Mouse (Mus musculus) heart, embryonic 11.5 days (tissue): Measurements from ENCODE around the gene Efna3. TPM values are rescaled to one million over a fixed set of nuclear protein-coding genes. Genes with fewer than 3 reads are reported as not detected.

Experiments
- ATAC-seq: fragments of 200-750 bp; cut with Nextera tagmentation; replicated peaks from 2 replicates; pipeline ENCODE4 v1.8.0; 2017; ENCODE audit warnings: moderate library complexity; ENCODE audit not compliant: insufficient number of reproducible peaks, low FRiP score, low TSS enrichment
- H3K27ac ChIP-seq: fragments of 300-500 bp; sonication (generic); 2 replicates; pipeline ENCODE4 v1.5.1; 2014; ENCODE audit warnings: mild to moderate bottlenecking, low read depth, low read length
- H3K27me3 ChIP-seq: fragments of 300-500 bp; sonication (generic); 2 replicates; pipeline ENCODE4 v1.6.1; 2014; ENCODE audit warnings: mild to moderate bottlenecking, low read length, mixed read lengths; ENCODE audit not compliant: control insufficient read depth, insufficient read depth
- H3K36me3 ChIP-seq: fragments of 300-500 bp; sonication (generic); 2 replicates; pipeline ENCODE4 v1.6.1; 2014; ENCODE audit warnings: mild to moderate bottlenecking, low read length, moderate library complexity, mixed read lengths; ENCODE audit not compliant: control insufficient read depth, insufficient read depth
- H3K4me1 ChIP-seq: fragments of 300-500 bp; sonication (generic); 2 replicates; pipeline ENCODE4 v1.6.1; 2014; ENCODE audit warnings: low read length; ENCODE audit not compliant: control insufficient read depth, insufficient read depth
- H3K4me2 ChIP-seq: fragments of 300-500 bp; sonication (generic); 2 replicates; pipeline ENCODE4 v1.6.1; 2014; ENCODE audit warnings: mild to moderate bottlenecking, moderate library complexity
- H3K4me3 ChIP-seq: fragments of 300-500 bp; sonication (generic); 2 replicates; pipeline ENCODE4 v1.5.1; 2014; ENCODE audit warnings: low read depth, low read length
- H3K9ac ChIP-seq: fragments of 300-500 bp; sonication (generic); 2 replicates; pipeline ENCODE4 v1.6.1; 2014; ENCODE audit warnings: mild to moderate bottlenecking, low read depth, low read length, moderate library complexity
- H3K9me3 ChIP-seq: fragments of 300-500 bp; sonication (generic); replicated peaks from 2 replicates; pipeline ENCODE4 v1.6.1; 2016; ENCODE audit warnings: low read length; ENCODE audit not compliant: control insufficient read depth
- WGBS: fragments of 180-500 bp; shearing (Covaris S2); extraction: QIAGEN DNeasy Blood & Tissue Kit; methylation state at CpG from one replicate; pipeline ENCODE4 v1.1.7; 2014; ENCODE audit not compliant: insufficient replicate concordance; 5-methylcytosine and 5-hydroxymethylcytosine counted together
- polyA plus RNA-seq: library from polyadenylated mRNA; unstranded; fragments of >200 nt; fragmentation: Nextera tagmentation; extraction: Ambion mirVana; gene quantifications from 2 replicates; pipeline ENCODE4 v1.2.1, GENCODE M21; 2014

Gene Efna3
- polyA plus RNA-seq, 1 experiment from 2014 or later, result 1.9 TPM

GRCm38 (mm10) chr3:89332476-89332875 lies 9.7 kb upstream of the Efna3 start:
- H3K4me2 ChIP-seq, result no peak overlapping the region
- 53% methylated on average over 12 of the region's 12 CpGs for WGBS

GRCm38 (mm10) chr3:89332013-89332412 lies 9.2 kb upstream of the Efna3 start:
- no peak overlapping the region for H3K4me2 ChIP-seq
- 56% methylated on average over 10 of the region's 10 CpGs for WGBS
- ATAC-seq, result no peak
- H3K9ac ChIP-seq, result no peak overlapping the region
- no peak overlapping the region for H3K27ac ChIP-seq
- H3K4me3 ChIP-seq, result no peak overlapping the region
- H3K4me1 ChIP-seq, result peaks cover 24% of the 10 kb centered on the region
- peaks cover 9% of the 10 kb centered on the region; the same call in 1 of the 2 replicates for H3K36me3 ChIP-seq
- no peaks in the 10 kb centered on the region for H3K9me3 ChIP-seq
- H3K27me3 ChIP-seq, result peaks cover 2% of the 10 kb centered on the region; the same call in 1 of the 2 replicates

More at GRCm38 (mm10) chr3:89332476-89332875, 9.7 kb upstream of the Efna3 start:
- no peaks in the 10 kb centered on the region for H3K9me3 ChIP-seq
- no peak overlapping the region for H3K9ac ChIP-seq
- H3K27ac ChIP-seq, result no peak overlapping the region
- H3K4me3 ChIP-seq, result no peak overlapping the region
- peaks cover 2% of the 10 kb centered on the region; the same call in 1 of the 2 replicates for H3K27me3 ChIP-seq
- peaks cover 9% of the 10 kb centered on the region; the same call in 1 of the 2 replicates for H3K36me3 ChIP-seq
- peaks cover 27% of the 10 kb centered on the region for H3K4me1 ChIP-seq
- no peak for ATAC-seq

- peaks cover 2% of the 10 kb centered on the region; the same call in 1 of the 2 replicates for H3K27me3 ChIP-seq
- no peak overlapping the region for H3K27ac ChIP-seq
- H3K36me3 ChIP-seq, result peaks cover 9% of the 10 kb centered on the region; the same call in 1 of the 2 replicates
- no peak overlapping the region for H3K9ac ChIP-seq
- 69% methylated on average over 13 of the region's 13 CpGs for WGBS
- H3K4me3 ChIP-seq, result no peak overlapping the region
- no peak for ATAC-seq
- peak overlapping the region; percentile 9; the same call in 1 of the 2 replicates for H3K4me2 ChIP-seq
- peaks cover 19% of the 10 kb centered on the region for H3K4me1 ChIP-seq
- no peaks in the 10 kb centered on the region for H3K9me3 ChIP-seq
Measured at GRCm38 (mm10) chr3:89331561-89331960, 8.8 kb upstream of the Efna3 start.

- Histone ChIP-seq H3K4me3 (no peak overlapping the region), H3K27ac (no peak overlapping the region), H3K4me1 (peaks cover 13% of the 10 kb centered on the region), H3K4me2 (0 out of 2 replicates have a peak overlapping the region, but pooled peaks have one; percentile 9), H3K9ac (no peak overlapping the region), H3K36me3 (peaks cover 9% of the 10 kb centered on the region; the same call in 1 of the 2 replicates), H3K27me3 (peaks cover 2% of the 10 kb centered on the region; the same call in 1 of the 2 replicates), H3K9me3 (no peaks in the 10 kb centered on the region)
- ATAC-seq, result no peak
- 16% methylated on average over 10 of the region's 10 CpGs for WGBS
Measured at GRCm38 (mm10) chr3:89330948-89331347, 8.2 kb upstream of the Efna3 start.

GRCm38 (mm10) chr3:89330346-89330745 lies 7.6 kb upstream of the Efna3 start:
- Histone ChIP-seq H3K4me1 (peaks cover 10% of the 10 kb centered on the region), H3K27me3 (peaks cover 2% of the 10 kb centered on the region; the same call in 1 of the 2 replicates), H3K36me3 (peaks cover 9% of the 10 kb centered on the region; the same call in 1 of the 2 replicates), H3K4me3 (no peak overlapping the region), H3K27ac (no peak overlapping the region), H3K9me3 (no peaks in the 10 kb centered on the region), H3K9ac (no peak overlapping the region), H3K4me2 (no peak overlapping the region)
- 57% methylated on average over 3 of the region's 3 CpGs for WGBS
- no peak for ATAC-seq

GRCm38 (mm10) chr3:89328623-89329022 lies 5.9 kb upstream of the Efna3 start:
- Histone ChIP-seq H3K9me3 (no peaks in the 10 kb centered on the region), H3K27ac (no peak overlapping the region), H3K36me3 (peaks cover 3% of the 10 kb centered on the region; the same call in 1 of the 2 replicates), H3K9ac (no peak overlapping the region), H3K4me3 (no peak overlapping the region), H3K4me1 (peaks cover 10% of the 10 kb centered on the region), H3K27me3 (peaks cover 5% of the 10 kb centered on the region; the same call in 1 of the 2 replicates), H3K4me2 (no peak overlapping the region)
- ATAC-seq, result no peak
- 16% methylated on average over 4 of the region's 4 CpGs for WGBS

GRCm38 (mm10) chr3:89327371-89327870 lies 4.7 kb upstream of the Efna3 start:
- ATAC-seq, result no peak
- Histone ChIP-seq H3K27ac (no peak overlapping the region), H3K4me3 (no peak overlapping the region), H3K4me2 (no peak overlapping the region), H3K36me3 (no peaks in the 10 kb centered on the region), H3K4me1 (peaks cover 14% of the 10 kb centered on the region), H3K9ac (no peak overlapping the region), H3K27me3 (peaks cover 15% of the 10 kb centered on the region; the same call in 1 of the 2 replicates), H3K9me3 (no peaks in the 10 kb centered on the region)
- WGBS, result 50% methylated on average over 9 of the region's 9 CpGs

GRCm38 (mm10) chr3:89325882-89326281 lies 3.1 kb upstream of the Efna3 start:
- no peak overlapping the region for H3K9ac ChIP-seq
- no peak overlapping the region for H3K4me3 ChIP-seq
- no peaks in the 10 kb centered on the region for H3K36me3 ChIP-seq
- peaks cover 25% of the 10 kb centered on the region for H3K4me1 ChIP-seq
- H3K9me3 ChIP-seq, result no peaks in the 10 kb centered on the region
- no peak for ATAC-seq
- no peak overlapping the region for H3K27ac ChIP-seq
- H3K4me2 ChIP-seq, result no peak overlapping the region
- peaks cover 30% of the 10 kb centered on the region for H3K27me3 ChIP-seq
- 81% methylated on average over 8 of the region's 8 CpGs for WGBS

GRCm38 (mm10) chr3:89322131-89322500 lies 649 bp downstream of the Efna3 start:
- under 1% methylated on average over 14 of the region's 14 CpGs for WGBS
- no peak for ATAC-seq
- Histone ChIP-seq H3K4me3 (peak overlapping the region; percentile 66), H3K27ac (no peak overlapping the region), H3K9me3 (no peaks in the 10 kb centered on the region), H3K4me1 (peaks cover 39% of the 10 kb centered on the region), H3K9ac (peak overlapping the region; percentile 65), H3K27me3 (peaks cover 66% of the 10 kb centered on the region), H3K4me2 (peak overlapping the region; percentile 92), H3K36me3 (no peaks in the 10 kb centered on the region)
